Mouse (Mus musculus) small intestine, adult 2 months (tissue): Measurements from ENCODE around the gene Nenf.

ENCODE experiments used
- CTCF ChIP-seq: fragments of 200-500 bp; IDR thresholded peaks from 2 replicates; pipeline ENCODE4 v1.5.1; 2012; ENCODE audit warnings: low read depth, mild to moderate bottlenecking, control low read depth, inconsistent platforms, low read length, moderate library complexity, mixed read lengths; ENCODE audit not compliant: insufficient replicate concordance, insufficient read length; ENCODE audit errors: extremely low read depth
- POLR2A ChIP-seq: fragments of 200-500 bp; IDR thresholded peaks from 2 replicates; pipeline ENCODE4 v1.6.1; 2012; ENCODE audit warnings: low read depth, mild to moderate bottlenecking, control low read depth, inconsistent platforms, low read length, moderate library complexity

GRCm38 (mm10) chr1:191306316-191306715 is 11.7 kb downstream of the Nenf start:
- no peak for TF ChIP-seq CTCF
- TF ChIP-seq POLR2A: no peak
